Mouse (Mus musculus) heart, embryonic 15.5 days (tissue): ENCODE measurements around the gene Raf1. TPM values are rescaled to one million over a fixed set of nuclear protein-coding genes. Genes with fewer than 3 reads are reported as not detected.

Experiments used
- ATAC-seq: fragments of 200-750 bp; cut with Nextera tagmentation; replicated peaks from 2 replicates; pipeline ENCODE4 v1.8.0; 2017; ENCODE audit warnings: low read depth, moderate TSS enrichment; ENCODE audit not compliant: insufficient number of reproducible peaks, insufficient read depth, low FRiP score
- H3K27ac ChIP-seq: fragments of 300-500 bp; sonication (generic); 2 replicates; pipeline ENCODE4 v1.5.1; 2015; ENCODE audit warnings: mild to moderate bottlenecking, inconsistent platforms
- H3K27me3 ChIP-seq: fragments of 300-500 bp; sonication (generic); 2 replicates; pipeline ENCODE4 v1.6.1; 2015; ENCODE audit warnings: inconsistent platforms
- H3K36me3 ChIP-seq: fragments of 300-500 bp; sonication (generic); 2 replicates; pipeline ENCODE4 v1.6.1; 2015; ENCODE audit warnings: mild to moderate bottlenecking, inconsistent platforms
- H3K4me1 ChIP-seq: fragments of 300-500 bp; sonication (generic); replicated peaks from 2 replicates; pipeline ENCODE4 v1.6.1; 2015; ENCODE audit warnings: inconsistent platforms
- H3K4me2 ChIP-seq: fragments of 300-500 bp; sonication (generic); 2 replicates; pipeline ENCODE4 v1.6.1; 2015; ENCODE audit warnings: inconsistent platforms, mild to moderate bottlenecking, moderate library complexity
- H3K4me3 ChIP-seq: fragments of 300-500 bp; sonication (generic); 2 replicates; pipeline ENCODE4 v1.5.1; 2015; ENCODE audit warnings: mild to moderate bottlenecking, inconsistent platforms
- H3K9ac ChIP-seq: fragments of 300-500 bp; sonication (generic); 2 replicates; pipeline ENCODE4 v1.6.1; 2015; ENCODE audit warnings: mild to moderate bottlenecking, inconsistent platforms
- H3K9me3 ChIP-seq: fragments of 300-500 bp; sonication (generic); replicated peaks from 2 replicates; pipeline ENCODE4 v1.6.1; 2016; ENCODE audit warnings: inconsistent platforms
- WGBS: fragments of 180-500 bp; shearing (Covaris S2); methylation state at CpG from one replicate; pipeline ENCODE4 v1.1.7; 2015; ENCODE audit warnings: mixed read lengths; 5-methylcytosine and 5-hydroxymethylcytosine counted together
- polyA plus RNA-seq: library from polyadenylated mRNA; unstranded; fragments of >200 nt; fragmentation: Nextera tagmentation; extraction: Ambion mirVana; gene quantifications from 2 replicates; pipeline ENCODE4 v1.2.1, GENCODE M21; 2015

Gene Raf1
- polyA plus RNA-seq, 1 experiment from 2014 or later: 90.7 TPM

- Histone ChIP-seq H3K27ac (no peak overlapping the region), H3K27me3 (no peaks in the 10 kb centered on the region), H3K9me3 (no peaks in the 10 kb centered on the region), H3K9ac (no peak overlapping the region), H3K4me3 (no peak overlapping the region), H3K4me2 (no peak overlapping the region), H3K36me3 (no peaks in the 10 kb centered on the region), H3K4me1 (0 out of 2 replicates have a peak, but pooled peaks cover 10% of the 10 kb centered on the region)
- no peak for ATAC-seq
- 75% methylated on average over 4 of the region's 4 CpGs for WGBS
These were observed 4.6 kb upstream of the Raf1 start for GRCm38 (mm10) chr6:115681066-115681465.

DNA sequence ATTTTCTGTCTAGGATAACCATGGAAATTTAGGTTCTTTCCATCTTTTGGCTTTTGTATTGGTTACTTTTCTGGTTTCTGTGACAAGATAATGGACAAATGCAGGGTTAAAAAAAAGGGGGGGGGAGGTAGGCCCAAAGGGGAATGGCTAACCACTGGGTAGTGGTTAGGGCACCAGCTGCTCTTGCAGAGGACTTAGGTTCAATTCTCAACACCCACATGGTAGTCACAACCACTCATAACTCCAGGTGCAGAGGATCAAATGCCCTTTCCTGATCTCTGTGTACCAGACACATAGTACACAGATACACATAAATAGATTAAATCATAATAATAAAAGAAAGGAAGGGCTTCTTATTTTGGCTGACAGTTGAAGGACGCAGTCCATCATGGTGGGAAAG is 1.6 kb upstream of the Raf1 start:
- WGBS: 97% methylated on average over 1 of the region's 1 CpGs
- Histone ChIP-seq H3K4me1 (peaks cover 16% of the 10 kb centered on the region), H3K9ac (no peak overlapping the region), H3K27me3 (no peaks in the 10 kb centered on the region), H3K36me3 (no peaks in the 10 kb centered on the region), H3K4me3 (no peak overlapping the region), H3K4me2 (no peak overlapping the region), H3K9me3 (no peaks in the 10 kb centered on the region), H3K27ac (no peak overlapping the region)
- no peak for ATAC-seq

GRCm38 (mm10) chr6:115677441-115677840 is 1.0 kb upstream of the Raf1 start:
- H3K27me3 ChIP-seq: no peaks in the 10 kb centered on the region
- 97% methylated on average over 7 of the region's 7 CpGs for WGBS
- H3K36me3 ChIP-seq: no peaks in the 10 kb centered on the region
- peak overlapping the region; percentile 99; the same call in 1 of the 2 replicates for H3K27ac ChIP-seq
- peaks cover 21% of the 10 kb centered on the region for H3K4me1 ChIP-seq
- ATAC-seq: no peak
- H3K9me3 ChIP-seq: no peaks in the 10 kb centered on the region
- H3K4me3 ChIP-seq: peak overlapping the region; percentile 89
- peak overlapping the region; percentile 62 for H3K4me2 ChIP-seq
- no peak overlapping the region for H3K9ac ChIP-seq

- Histone ChIP-seq H3K4me1 (peaks cover 20% of the 10 kb centered on the region), H3K4me3 (peak overlapping the region; percentile 89), H3K27ac (peak overlapping the region; percentile 99), H3K9me3 (no peaks in the 10 kb centered on the region), H3K4me2 (peak overlapping the region; percentile 82), H3K36me3 (no peaks in the 10 kb centered on the region), H3K27me3 (no peaks in the 10 kb centered on the region), H3K9ac (peak overlapping the region; percentile 99)
- under 1% methylated on average over 53 of the region's 53 CpGs for WGBS
- ATAC-seq: peak; percentile 50
These were observed 713 bp downstream of the Raf1 start for GRCm38 (mm10) chr6:115675508-115676336.

DNA sequence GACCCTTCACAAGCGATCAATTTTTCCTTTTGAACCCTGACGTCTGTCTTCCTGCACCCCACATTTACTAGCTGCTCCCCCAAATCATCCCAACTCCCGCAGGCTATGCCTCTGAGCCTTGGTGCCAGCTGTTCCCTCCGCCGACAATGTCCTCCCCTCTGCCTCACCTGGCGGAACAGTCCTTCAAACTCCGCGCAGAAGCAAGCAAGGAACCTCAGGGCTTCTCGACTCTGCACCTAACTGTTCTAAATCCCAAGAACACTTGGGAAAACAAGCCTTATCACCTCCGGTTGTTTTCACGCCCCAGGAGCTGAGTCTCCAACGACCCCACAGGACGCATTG is 1.3 kb downstream of the Raf1 start:
- Histone ChIP-seq H3K4me3 (peak overlapping the region; percentile 89), H3K4me2 (peak overlapping the region; percentile 82), H3K27me3 (no peaks in the 10 kb centered on the region), H3K4me1 (peaks cover 20% of the 10 kb centered on the region), H3K27ac (peak overlapping the region; percentile 99), H3K36me3 (no peaks in the 10 kb centered on the region), H3K9me3 (no peaks in the 10 kb centered on the region), H3K9ac (peak overlapping the region; percentile 99)
- no peak for ATAC-seq
- under 1% methylated on average over 13 of the region's 13 CpGs for WGBS

DNA sequence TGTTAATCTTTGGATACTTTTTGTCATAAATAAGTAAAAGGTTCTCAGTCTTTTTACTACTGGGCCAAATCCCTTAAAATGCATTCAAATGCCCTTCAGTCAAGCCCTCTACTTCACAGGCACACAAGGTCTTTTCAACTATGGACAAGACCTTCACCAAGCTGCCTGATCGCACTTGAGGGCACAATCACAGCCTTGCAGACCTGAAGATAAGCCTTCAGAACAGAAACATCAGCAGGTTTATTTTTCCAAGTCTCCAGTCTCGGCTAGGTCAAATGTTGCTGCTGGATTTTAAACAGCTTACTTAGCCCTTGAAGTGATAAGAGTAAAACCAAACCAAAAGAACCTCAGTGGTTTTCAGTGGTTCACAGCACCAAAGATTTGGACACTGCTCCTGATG is 2.1 kb downstream of the Raf1 start:
- Histone ChIP-seq H3K9me3 (no peaks in the 10 kb centered on the region), H3K4me3 (peak overlapping the region; percentile 89), H3K4me1 (peaks cover 20% of the 10 kb centered on the region), H3K9ac (peak overlapping the region; percentile 99; the same call in 1 of the 2 replicates), H3K4me2 (peak overlapping the region; percentile 82), H3K36me3 (no peaks in the 10 kb centered on the region), H3K27ac (peak overlapping the region; percentile 99), H3K27me3 (no peaks in the 10 kb centered on the region)
- WGBS: 13% methylated on average over 2 of the region's 2 CpGs
- ATAC-seq: no peak

GRCm38 (mm10) chr6:115672700-115673099 is 3.7 kb downstream of the Raf1 start:
- no peak overlapping the region for H3K9ac ChIP-seq

DNA sequence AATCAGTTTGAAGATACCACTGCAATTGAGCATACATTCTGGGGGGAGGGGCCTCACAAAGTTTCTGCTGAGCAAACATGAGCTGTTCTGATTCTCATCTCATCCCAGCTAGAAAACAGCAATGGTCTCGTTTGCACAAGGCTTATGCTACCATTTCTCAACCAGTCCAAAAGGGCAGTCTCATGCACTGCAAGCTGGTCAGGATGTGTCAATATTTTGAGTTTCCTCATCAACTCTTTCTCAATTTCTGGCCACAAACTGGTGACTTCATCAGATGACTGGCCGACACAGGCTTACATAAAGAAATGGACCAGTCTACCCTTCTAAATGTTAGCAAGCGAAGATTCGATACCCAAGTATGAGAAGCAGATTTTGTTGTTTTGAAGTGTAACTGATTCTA is 9.8 kb downstream of the Raf1 start:
- Histone ChIP-seq H3K9ac (no peak overlapping the region), H3K9me3 (no peaks in the 10 kb centered on the region), H3K36me3 (no peaks in the 10 kb centered on the region), H3K27ac (no peak overlapping the region), H3K4me2 (no peak overlapping the region), H3K27me3 (no peaks in the 10 kb centered on the region), H3K4me1 (peaks cover 18% of the 10 kb centered on the region), H3K4me3 (no peak overlapping the region)
- ATAC-seq: no peak
- WGBS: 72% methylated on average over 4 of the region's 4 CpGs

More at GRCm38 (mm10) chr6:115672700-115673099, 3.7 kb downstream of the Raf1 start:
- Histone ChIP-seq H3K4me3 (no peak overlapping the region), H3K4me2 (no peak overlapping the region), H3K36me3 (no peaks in the 10 kb centered on the region), H3K4me1 (peaks cover 20% of the 10 kb centered on the region), H3K9me3 (no peaks in the 10 kb centered on the region), H3K27me3 (no peaks in the 10 kb centered on the region), H3K27ac (no peak overlapping the region)
- 88% methylated on average over 1 of the region's 1 CpGs for WGBS
- ATAC-seq: no peak

DNA sequence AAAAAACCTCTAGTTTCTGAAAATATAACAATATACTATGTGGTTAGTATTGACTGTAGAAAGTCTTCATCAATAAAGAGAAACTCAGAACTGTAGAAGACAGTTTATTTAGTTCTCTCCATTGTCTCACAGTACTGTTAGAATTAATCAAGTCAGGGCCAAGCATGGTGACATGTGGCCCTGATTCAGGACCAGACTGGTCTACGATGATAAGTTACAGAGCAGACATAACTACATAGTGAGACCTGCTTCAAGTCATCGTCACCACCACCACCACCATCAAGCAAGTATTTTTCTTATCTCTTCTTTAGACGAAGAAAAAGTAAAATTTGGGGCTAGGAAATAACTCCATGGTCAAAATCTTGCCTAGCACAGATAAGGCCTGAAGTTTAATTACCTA is 12.2 kb downstream of the Raf1 start:
- WGBS: 43% methylated on average over 3 of the region's 3 CpGs
- no peak for ATAC-seq

DNA sequence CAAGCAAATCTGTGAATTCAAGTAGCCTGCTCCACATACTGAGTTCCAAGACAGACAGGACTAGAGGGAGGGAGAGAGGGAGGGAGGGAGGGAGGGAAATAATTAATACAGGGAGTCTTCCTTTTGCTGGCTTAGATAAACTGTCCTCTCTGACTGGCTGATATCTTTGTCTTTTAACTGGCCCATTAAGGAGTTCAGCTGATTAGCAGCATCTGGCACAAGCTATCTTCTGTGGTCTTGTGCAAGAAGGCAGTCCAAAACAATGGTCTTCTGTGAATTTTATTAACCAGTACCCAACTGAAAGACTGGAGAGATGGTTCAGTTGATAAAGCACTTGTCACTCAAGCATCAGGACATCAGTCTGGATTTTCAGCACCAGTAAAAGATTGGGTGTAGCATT is 17.6 kb downstream of the Raf1 start:
- Histone ChIP-seq H3K9ac (no peak overlapping the region), H3K9me3 (no peaks in the 10 kb centered on the region), H3K36me3 (no peaks in the 10 kb centered on the region), H3K4me1 (peaks cover 27% of the 10 kb centered on the region), H3K4me2 (no peak overlapping the region), H3K27ac (no peak overlapping the region), H3K27me3 (no peaks in the 10 kb centered on the region), H3K4me3 (no peak overlapping the region)
- ATAC-seq: no peak

More for the DNA sequence above, 12.2 kb downstream of the Raf1 start:
- Histone ChIP-seq H3K9me3 (no peaks in the 10 kb centered on the region), H3K27me3 (no peaks in the 10 kb centered on the region), H3K9ac (no peak overlapping the region), H3K27ac (no peak overlapping the region), H3K36me3 (no peaks in the 10 kb centered on the region), H3K4me2 (no peak overlapping the region), H3K4me1 (peaks cover 23% of the 10 kb centered on the region), H3K4me3 (no peak overlapping the region)

GRCm38 (mm10) chr6:115653939-115654338 is 22.5 kb downstream of the Raf1 start:
- no peaks in the 10 kb centered on the region for H3K27me3 ChIP-seq
- no peak for ATAC-seq
- H3K36me3 ChIP-seq: no peaks in the 10 kb centered on the region
- H3K4me3 ChIP-seq: no peak overlapping the region
- no peak overlapping the region for H3K9ac ChIP-seq
- no peaks in the 10 kb centered on the region for H3K9me3 ChIP-seq
- peaks cover 43% of the 10 kb centered on the region for H3K4me1 ChIP-seq
- WGBS: 44% methylated on average over 2 of the region's 2 CpGs
- no peak overlapping the region for H3K4me2 ChIP-seq
- H3K27ac ChIP-seq: no peak overlapping the region

DNA sequence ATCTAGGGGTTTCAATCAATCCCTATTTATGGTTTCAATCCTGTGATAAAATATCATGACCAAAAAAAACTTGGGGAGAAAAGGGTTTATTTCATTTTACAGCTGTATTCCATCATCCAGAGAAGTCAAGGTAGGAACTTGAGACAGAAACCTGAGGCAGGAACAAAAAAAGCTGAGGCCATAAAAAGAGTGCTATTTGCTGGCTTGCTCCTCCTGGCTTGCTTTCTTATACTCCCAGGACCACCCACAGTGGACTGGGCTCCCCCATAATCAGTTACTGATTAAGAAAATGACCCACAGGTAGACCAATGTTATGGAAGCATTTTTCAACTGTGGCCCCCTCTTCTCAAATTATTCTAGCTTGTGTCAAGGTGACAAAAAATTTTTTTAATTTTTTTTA is 24.7 kb downstream of the Raf1 start:
- Histone ChIP-seq H3K4me1 (peaks cover 36% of the 10 kb centered on the region), H3K27ac (no peak overlapping the region), H3K9ac (no peak overlapping the region), H3K4me3 (no peak overlapping the region), H3K9me3 (no peaks in the 10 kb centered on the region), H3K27me3 (no peaks in the 10 kb centered on the region), H3K4me2 (no peak overlapping the region), H3K36me3 (no peaks in the 10 kb centered on the region)
- no peak for ATAC-seq
